Mouse (Mus musculus) liver, postnatal 0 days (tissue): ENCODE results near the gene Fat3.

Source experiments
- CTCF ChIP-seq: sonication (generic); IDR thresholded peaks from 2 replicates; pipeline ENCODE4 v1.5.1; 2016; ENCODE audit warnings: antibody characterized with exemption, low read depth
- EP300 ChIP-seq: IDR thresholded peaks from 2 replicates; pipeline ENCODE4 v1.6.1; 2016; ENCODE audit warnings: antibody characterized with exemption, low read depth, mild to moderate bottlenecking

- TF ChIP-seq CTCF (no peak), EP300 (no peak)
These were observed 194.9 kb downstream of the Fat3 start for GRCm38 (mm10) chr9:16306222-16306621.
